Mouse (Mus musculus): Measurements from ENCODE around the gene Donson.

DNA sequence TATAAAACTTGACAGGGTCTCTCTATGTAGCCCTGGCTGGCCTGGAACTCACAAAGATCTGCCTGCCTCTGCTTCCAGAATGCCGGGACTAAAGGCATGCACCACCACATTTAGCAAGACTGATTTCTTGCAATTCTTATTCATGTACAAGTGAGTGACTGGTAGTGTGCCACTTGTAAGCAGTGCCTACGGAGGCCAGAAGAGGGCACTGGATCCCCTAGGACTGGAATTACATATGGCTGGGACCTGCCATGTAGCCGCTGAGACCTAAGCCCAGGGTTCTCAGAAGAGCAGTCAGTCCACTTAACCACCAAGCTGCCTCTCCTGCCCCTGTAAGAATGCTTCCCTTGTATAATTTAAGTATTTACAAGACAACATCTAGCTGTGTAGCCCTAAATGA is 35.7 kb upstream of the Donson start:
- TF ChIP-seq POLR2A (IDR thresholded peaks at IDR 0.05; ENCODE audit: insufficient read length, low read depth) (no peak), MAX (IDR thresholded peaks at IDR 0.05; ENCODE audit: low read depth) (no peak), POLR2AphosphoS2 (IDR thresholded peaks at IDR 0.05; ENCODE audit: insufficient read length, low read depth) (no peak), MYOG (IDR thresholded peaks at IDR 0.05; ENCODE audit: control insufficient read depth in 1 of 3, insufficient read depth in 1 of 3, insufficient read length in 2 of 3, low read depth in 2 of 3) (no peak), TCF12 (IDR thresholded peaks at IDR 0.05; ENCODE audit: insufficient read depth, poor library complexity, severe bottlenecking) (no peak)
